ENCODE assay signal across 10 mouse cellular contexts in genomic region chr4:4299631-4300030, GRCm38 (mm10).
DNase-seq lines count a peak whose midpoint lies in the region; ATAC-seq and TF ChIP-seq lines count a peak whose summit lies in the region.
"Had no signal": no experiment of that assay in that cellular context is flagged by ENCODE, and none has a peak within 500 bp of the region (broad histone marks: within the 10 kb centered on the region; RNA-seq: fewer than 3 reads in every experiment).

No protein-coding gene starts in this region.

- TF ChIP-seq CTCF in lung, adult 2 months (IDR thresholded peaks at IDR 0.05; ENCODE audit: insufficient read depth, low read length): 0 out of 2 replicates have a peak, but pooled peaks have one; percentile 8
- peak; percentile 30 for TF ChIP-seq CTCF in Patski (IDR thresholded peaks at IDR 0.05)

- CTCF ChIA-PET in Patski (lab: Charles Lee): interaction anchor here (0.7 kb wide), 1 partner anchor 158 kb away, joined by 3 read pairs; no protein-coding TSS in a partner anchor

- 18% methylated on average over 1 of the region's 1 CpGs for whole genome bisulfite sequencing in lung, adult 2 months
- 26% methylated on average over 1 of the region's 1 CpGs for WGBS in embryonic facial prominence, embryonic 11.5 days
- 69% methylated on average over 1 of the region's 1 CpGs for WGBS in neural tube, embryonic 15.5 days

- in situ Hi-C loops in Patski (cut with MboI; ENCODE audit: low pct_unique_long_range_greater_than_20kb): no loop called here

- H3K27ac ChIP-seq in embryonic facial prominence, embryonic 11.5 days (replicated peaks; ENCODE audit: low read depth, low read length): no peak overlapping the region
- no peak overlapping the region for H3K27ac ChIP-seq in neural tube, embryonic 15.5 days (replicated peaks)
- H3K27ac ChIP-seq: heart, embryonic 13.5 days; liver, embryonic 15.5 days had no signal

- H3K27me3 ChIP-seq in Patski: no peaks in the 10 kb centered on the region
- H3K27me3 ChIP-seq in embryonic facial prominence, embryonic 11.5 days (ENCODE audit: control insufficient read depth, insufficient read depth, low read length): no peaks in the 10 kb centered on the region
- no peaks in the 10 kb centered on the region for H3K27me3 ChIP-seq in neural tube, embryonic 15.5 days (replicated peaks)
- H3K27me3 ChIP-seq: heart, embryonic 13.5 days; liver, embryonic 15.5 days had no signal

- TF ChIP-seq POLR2A in lung, adult 2 months (IDR thresholded peaks at IDR 0.05; ENCODE audit: borderline replicate concordance, extremely low read depth, low read depth, low read length): no peak

- no peak overlapping the region for H3K4me2 ChIP-seq in embryonic facial prominence, embryonic 11.5 days (ENCODE audit: low read depth, low read length)
- no peak overlapping the region for H3K4me2 ChIP-seq in neural tube, embryonic 15.5 days
- H3K4me2 ChIP-seq: heart, embryonic 13.5 days; liver, embryonic 15.5 days had no signal

- H3K4me3 ChIP-seq in lung, adult 2 months (replicated peaks; ENCODE audit: extremely low read depth, low read depth, low read length): no peak overlapping the region
- H3K4me3 ChIP-seq in embryonic facial prominence, embryonic 11.5 days (ENCODE audit: low read depth, low read length): no peak overlapping the region
- no peak overlapping the region for H3K4me3 ChIP-seq in neural tube, embryonic 15.5 days (replicated peaks)
- H3K4me3 ChIP-seq: heart, embryonic 13.5 days; liver, embryonic 15.5 days had no signal

- ATAC-seq in Patski: no peak
- ATAC-seq in embryonic facial prominence, embryonic 11.5 days (replicated peaks; ENCODE audit: insufficient number of reproducible peaks, low FRiP score, low TSS enrichment, low read depth): no peak
- ATAC-seq in neural tube, embryonic 15.5 days (ENCODE audit: low FRiP score): no peak

- no peaks in the 10 kb centered on the region for H3K36me3 ChIP-seq in embryonic facial prominence, embryonic 11.5 days (replicated peaks; ENCODE audit: control insufficient read depth, insufficient read depth, low read depth, low read length)
- no peaks in the 10 kb centered on the region for H3K36me3 ChIP-seq in neural tube, embryonic 15.5 days
- H3K36me3 ChIP-seq: heart, embryonic 13.5 days; liver, embryonic 15.5 days had no signal

- POLR2A ChIA-PET in Patski (lab: Charles Lee): no interaction called here

- DNase-seq in lung, adult 2 months: no peak
- no peak for DNase-seq in lung, postnatal 4 days
- no peak for DNase-seq in Patski (ENCODE audit: low read depth, low spot score)
- DNase-seq in embryonic facial prominence, embryonic 11.5 days (ENCODE audit: low spot score): peak; percentile 60
- peak; percentile 2 for DNase-seq in lung, postnatal 25 days (ENCODE audit: low spot score)
- no peak for DNase-seq in neural tube, embryonic 10.5 days (ENCODE audit: extremely low spot score, low spot score)
- no peak for DNase-seq in gastrocnemius, adult 8-10 months (ENCODE audit: low spot score in 2 of 2)

- H3K9ac ChIP-seq in embryonic facial prominence, embryonic 11.5 days (replicated peaks; ENCODE audit: low read length): no peak overlapping the region
- H3K9ac ChIP-seq in neural tube, embryonic 15.5 days (replicated peaks): no peak overlapping the region
- H3K9ac ChIP-seq: heart, embryonic 13.5 days; liver, embryonic 15.5 days had no signal

- no peaks in the 10 kb centered on the region for H3K4me1 ChIP-seq in lung, adult 2 months (ENCODE audit: control insufficient read depth, insufficient read depth, low read length)
- no peaks in the 10 kb centered on the region for H3K4me1 ChIP-seq in embryonic facial prominence, embryonic 11.5 days (ENCODE audit: control insufficient read depth, insufficient read depth, low read length)
- H3K4me1 ChIP-seq in neural tube, embryonic 15.5 days: no peaks in the 10 kb centered on the region
- H3K4me1 ChIP-seq: heart, embryonic 13.5 days; liver, embryonic 15.5 days had no signal

- no peaks in the 10 kb centered on the region for H3K9me3 ChIP-seq in embryonic facial prominence, embryonic 11.5 days (replicated peaks; ENCODE audit: control insufficient read depth, low read length)
- no peaks in the 10 kb centered on the region for H3K9me3 ChIP-seq in neural tube, embryonic 15.5 days (replicated peaks)
- H3K9me3 ChIP-seq: heart, embryonic 13.5 days; liver, embryonic 15.5 days had no signal

Comparison
In these comparisons a context has a peak if more than half of its experiments do, and no peak if none do; other contexts are left out.
1. DNase-seq: peak in embryonic facial prominence, embryonic 11.5 days (single experiment) and lung, postnatal 25 days (single experiment); none in lung, adult 2 months (single experiment), lung, postnatal 4 days (0 of 2), Patski (single experiment), neural tube, embryonic 10.5 days (single experiment) and gastrocnemius, adult 8-10 months (0 of 2).